Mouse (Mus musculus) T-helper 2 cell (primary cell): ENCODE data around the gene Cga.

Experiments
- in situ Hi-C: fragments of 300-600 bp; cut with MboI, MseI; formaldehyde crosslinking; loops from one replicate; pipeline ENCODE4 v1.15.1; 2025; ENCODE audit warnings: high pct_unique_total_duplicates

The Cga gene

GRCm38 (mm10) chr4:34893479-34893878 is at the start of gene Cga:
Gene Cga (plus strand): TSS chr4:34893779.
- in situ Hi-C loops, result no loop called here

DNA sequence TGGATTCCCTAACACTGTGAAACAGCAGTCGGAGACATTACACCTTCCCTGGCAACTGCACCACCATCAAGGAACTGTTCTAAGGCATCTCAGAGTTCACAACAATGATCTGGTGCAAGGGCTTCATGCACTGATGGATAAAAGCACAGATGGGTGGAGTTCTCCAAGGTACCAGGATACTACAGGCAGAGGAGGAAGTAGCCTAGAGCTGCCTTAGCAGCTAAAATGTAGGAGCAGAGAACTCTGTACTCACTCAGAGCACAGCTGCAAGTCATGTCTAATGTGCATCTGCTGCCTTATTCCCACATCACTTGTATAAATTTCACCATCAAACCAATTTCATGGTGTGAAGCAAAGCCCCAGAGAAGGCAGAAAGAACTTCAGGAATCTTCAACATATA is 49.7 kb upstream of the Cga start:
- in situ Hi-C loops, result no loop called here

DNA sequence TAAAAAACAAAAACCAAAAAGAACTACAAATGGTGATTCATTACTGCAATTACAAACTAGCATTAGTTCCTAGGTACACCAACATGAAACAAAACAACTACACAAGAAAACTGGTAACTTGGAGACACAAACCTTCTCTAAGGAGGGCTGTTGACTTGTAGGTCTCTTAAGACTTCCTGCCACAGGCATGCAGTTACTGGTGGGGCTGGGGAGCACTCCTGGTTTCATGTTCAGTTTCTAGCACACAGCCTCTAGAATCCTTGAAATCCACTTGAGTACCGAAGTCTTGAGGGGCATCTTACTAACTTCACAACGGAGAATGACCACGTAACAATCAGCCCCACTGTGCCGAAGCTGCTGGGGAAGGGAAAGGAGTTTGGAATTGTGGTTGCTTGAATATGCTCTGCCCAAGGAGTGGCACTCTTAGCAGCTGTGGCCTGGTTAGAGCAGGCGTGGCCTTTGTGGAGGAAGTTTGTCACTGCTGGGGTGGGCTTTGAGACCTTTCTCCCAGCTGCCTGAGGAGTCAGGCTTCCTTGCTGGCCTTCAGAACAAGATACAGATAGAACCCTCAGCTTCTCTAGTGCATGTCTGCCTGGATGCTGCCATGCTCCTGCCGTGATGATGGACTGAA is 45.8 kb upstream of the Cga start:
- in situ Hi-C loops, result no loop called here

DNA sequence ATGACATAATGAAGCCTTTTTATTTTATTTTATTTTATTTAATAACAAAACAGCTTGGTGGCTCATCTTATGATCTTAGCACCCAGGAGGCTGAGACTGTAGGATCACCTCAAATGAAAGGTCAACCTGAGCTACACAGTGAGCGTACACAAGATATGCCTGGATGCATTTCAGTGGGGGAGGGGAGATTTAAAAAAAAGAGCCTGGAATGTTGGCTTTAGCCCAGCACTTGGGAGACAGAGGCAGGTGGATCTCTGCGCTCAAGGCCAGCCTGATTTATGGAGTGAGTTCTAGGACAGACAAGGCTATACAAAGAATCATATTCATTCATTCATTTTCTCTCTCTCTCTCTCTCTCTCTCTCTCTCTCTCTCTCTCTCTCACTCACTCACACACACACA is 43.4 kb upstream of the Cga start:
- in situ Hi-C loops, result no loop called here

- in situ Hi-C loops, result no loop called here
These were observed 41.5 kb upstream of the Cga start for GRCm38 (mm10) chr4:34852051-34852450.

GRCm38 (mm10) chr4:34855966-34856365 is 37.6 kb upstream of the Cga start:
- in situ Hi-C loops, result no loop called here

DNA sequence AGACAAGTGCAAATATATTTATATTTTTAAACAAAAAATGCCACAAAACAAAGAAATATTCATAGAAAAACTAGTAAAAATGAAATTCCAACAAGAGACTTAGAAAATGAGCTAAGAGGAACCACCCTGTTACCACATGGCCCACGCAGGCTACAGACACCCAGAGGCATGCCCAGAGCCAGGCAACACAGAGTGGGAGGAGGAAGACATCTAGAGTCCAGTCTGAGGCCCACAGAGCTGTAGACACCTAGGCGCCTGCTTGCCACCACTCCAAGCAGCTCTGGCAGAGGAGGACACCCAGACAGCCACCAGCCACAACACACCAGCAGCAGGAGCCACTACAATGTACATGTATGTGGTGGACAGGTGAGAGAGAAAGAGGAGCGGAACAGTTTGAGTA is 34.7 kb upstream of the Cga start:
- in situ Hi-C loops, result no loop called here

GRCm38 (mm10) chr4:34859416-34859815 is 34.2 kb upstream of the Cga start:
- in situ Hi-C loops, result no loop called here

DNA sequence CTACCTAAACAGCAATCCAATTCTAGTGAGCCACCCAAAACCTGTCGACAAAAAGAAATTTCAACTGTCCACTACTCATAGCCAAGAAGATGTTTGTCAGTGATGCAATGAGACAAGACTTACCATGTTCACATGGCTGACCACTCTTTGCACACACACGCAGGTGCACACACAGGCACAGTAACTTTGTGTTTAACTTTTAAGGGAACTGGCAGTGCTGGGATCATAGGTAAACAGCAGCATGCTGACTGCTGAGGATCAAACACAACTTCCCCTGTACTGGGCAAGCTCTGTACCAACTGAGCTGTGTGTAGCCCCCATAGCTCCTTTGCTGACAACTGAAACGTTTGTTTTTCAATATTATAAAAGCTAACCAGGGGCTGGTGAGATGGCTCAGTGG is 32.1 kb upstream of the Cga start:
- in situ Hi-C loops, result no loop called here

- in situ Hi-C loops, result no loop called here
These were observed 23.8 kb upstream of the Cga start for GRCm38 (mm10) chr4:34869813-34870212.

DNA sequence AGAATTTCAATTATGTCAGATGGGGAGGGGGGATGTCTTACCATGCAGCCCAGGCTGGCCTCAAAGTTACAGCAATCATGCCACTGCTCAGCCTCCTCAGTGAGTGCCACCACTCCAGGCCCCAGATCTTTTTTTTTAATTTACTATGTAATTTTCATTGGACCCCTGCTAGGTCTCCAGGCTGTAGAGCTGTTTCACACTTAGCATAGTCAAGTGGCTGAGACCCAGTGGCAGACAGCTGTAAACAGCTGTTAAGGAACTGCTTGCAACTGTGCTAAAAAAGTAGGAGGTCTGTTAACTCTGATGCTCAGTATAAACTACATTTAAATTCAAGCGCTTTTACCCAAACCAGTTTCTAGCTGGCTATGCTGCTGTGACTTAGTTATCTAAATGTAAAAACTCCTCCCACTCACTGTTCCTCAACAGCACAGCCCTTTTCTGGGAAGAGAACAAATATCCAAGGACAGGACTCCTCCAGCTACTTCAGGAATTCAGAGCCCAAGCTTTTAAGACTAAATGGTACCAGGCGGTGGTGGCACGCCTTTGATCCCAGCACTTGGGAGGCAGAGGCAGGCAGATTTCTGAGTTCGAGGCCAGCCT is 20.6 kb upstream of the Cga start:
- in situ Hi-C loops, result no loop called here

DNA sequence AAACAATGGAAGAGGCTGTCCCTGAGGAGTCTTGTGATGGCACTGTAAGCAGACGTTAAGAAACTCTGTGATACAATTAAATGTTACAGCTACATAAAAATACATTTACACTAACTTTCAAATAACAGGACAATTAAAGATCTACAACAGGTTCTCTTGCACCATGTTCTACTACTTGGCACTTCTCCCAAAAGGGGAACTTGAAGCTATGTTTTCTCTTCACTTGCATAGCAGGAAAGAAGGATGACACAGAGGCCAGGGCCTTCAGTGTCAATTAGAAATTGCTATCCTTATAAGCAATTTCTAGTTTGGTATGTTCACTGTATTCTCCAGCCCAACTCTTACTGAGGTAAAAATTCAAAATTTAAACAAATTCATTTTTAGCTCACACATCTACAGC is 19.3 kb upstream of the Cga start:
- in situ Hi-C loops, result no loop called here

DNA sequence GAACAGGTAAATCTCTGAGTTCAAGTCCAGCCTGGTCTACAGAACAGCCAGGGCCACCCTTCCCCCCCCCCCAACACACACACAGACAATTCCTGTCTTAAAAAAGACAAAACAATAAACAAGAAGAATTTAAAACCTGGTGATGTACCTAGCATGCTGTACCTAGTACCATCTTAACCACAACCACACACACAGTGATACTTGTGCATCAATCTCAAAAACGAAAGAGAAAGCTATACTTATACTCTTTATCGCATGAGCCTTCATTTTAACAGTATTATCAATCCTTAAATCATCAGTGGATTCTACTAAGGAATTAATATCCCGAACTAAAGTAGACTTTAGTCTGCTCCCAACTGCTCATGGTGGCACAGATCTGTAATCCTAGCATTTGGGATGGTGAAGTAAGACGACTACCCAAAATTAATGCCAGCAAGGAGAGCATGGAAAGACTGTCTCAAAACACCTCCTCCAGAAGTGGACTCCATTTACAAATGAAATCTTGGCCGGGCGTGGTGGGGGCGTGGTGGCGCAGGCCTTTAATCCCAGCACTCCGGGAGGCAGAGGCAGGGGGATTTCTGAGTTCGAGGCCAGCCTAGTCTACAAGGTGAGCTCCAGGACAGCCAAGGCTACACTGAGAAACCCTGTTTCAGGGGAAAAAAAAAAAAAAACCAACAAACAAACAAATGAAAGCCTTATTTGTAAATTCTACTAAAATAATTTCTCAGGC is 12.5 kb upstream of the Cga start:
- in situ Hi-C loops, result no loop called here

DNA sequence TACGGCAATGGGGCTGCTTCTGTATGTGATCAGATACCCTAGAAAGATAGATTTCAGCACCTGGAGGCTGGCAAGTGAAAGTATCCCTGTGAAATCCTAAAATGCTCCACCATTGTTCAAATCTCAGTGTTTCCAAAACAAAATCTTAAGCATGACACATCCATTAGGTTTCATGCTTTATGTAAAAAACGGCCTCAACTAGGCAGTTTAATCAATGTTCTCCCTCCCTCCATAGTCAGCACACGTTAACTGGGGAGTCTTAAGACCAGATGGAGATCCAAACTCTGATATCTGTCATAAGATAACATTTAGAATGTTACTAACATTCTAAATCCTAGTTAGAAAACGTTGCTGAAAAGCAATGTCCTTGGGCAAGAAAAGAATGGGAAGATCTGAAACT is 11.7 kb upstream of the Cga start:
- in situ Hi-C loops, result no loop called here

DNA sequence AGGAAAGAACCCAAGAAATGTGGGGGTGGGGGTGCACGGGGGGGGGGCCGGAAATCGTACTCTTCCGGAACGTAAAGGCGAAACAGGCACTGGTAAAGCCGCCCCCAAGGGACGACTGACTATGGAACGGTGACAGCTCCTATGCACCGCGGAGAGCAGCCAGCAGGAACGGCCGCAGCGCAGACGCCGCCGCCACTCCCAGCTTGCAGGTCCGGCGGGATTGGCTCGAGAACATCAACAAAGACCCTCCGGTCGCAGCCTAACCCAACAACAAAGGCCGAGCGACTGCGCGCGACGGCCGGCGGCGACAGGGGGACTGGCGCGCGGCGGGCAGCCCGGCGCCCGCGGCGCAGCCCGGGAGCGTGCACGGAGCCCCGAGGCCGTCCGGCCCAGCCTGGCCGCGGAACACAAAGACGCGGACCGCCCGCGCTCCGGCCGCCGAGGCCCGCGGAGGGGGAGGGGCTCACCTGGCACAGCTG is 11.2 kb upstream of the Cga start:
- in situ Hi-C loops, result no loop called here

- in situ Hi-C loops, result no loop called here
These were observed 10.8 kb upstream of the Cga start, which contains the start of gene Zfp292 for GRCm38 (mm10) chr4:34882818-34883217. Gene Zfp292 (minus strand): TSS chr4:34882960.

DNA sequence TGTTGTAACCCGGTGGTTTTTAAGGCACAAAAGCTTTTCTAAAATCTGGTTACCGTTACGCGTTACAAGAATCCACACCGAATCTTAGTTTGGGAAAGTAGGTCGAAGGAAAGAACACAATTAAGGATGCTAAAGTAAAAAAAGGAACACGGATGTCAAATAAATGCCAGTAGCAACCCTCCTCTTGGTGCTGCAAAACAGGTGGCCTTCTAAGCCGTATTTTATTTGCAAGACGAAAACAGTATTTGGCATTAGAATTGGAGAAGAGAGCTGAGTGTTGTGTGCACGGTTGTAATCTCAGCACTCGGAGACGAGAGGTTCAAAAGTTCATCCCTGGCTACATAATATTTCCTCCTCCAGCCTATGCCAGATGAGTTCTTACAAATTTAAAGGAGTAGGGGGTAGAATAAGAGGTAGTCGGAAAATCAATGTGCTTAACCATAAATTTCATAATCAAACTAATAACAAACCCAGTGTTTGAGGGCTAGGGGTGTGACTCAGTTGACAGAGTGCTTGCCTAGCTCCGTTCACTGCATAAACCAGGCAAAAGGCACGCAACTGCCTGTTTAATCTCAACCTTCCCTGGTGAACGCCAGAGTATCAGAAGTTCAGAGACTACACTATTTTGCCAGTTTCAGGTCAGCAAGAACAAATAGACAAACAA is 10.1 kb upstream of the Cga start:
- in situ Hi-C loops, result no loop called here

GRCm38 (mm10) chr4:34885631-34886351 is 7.8 kb upstream of the Cga start:
- in situ Hi-C loops, result no loop called here

GRCm38 (mm10) chr4:34886490-34887111 is 7.0 kb upstream of the Cga start:
- in situ Hi-C loops, result no loop called here

DNA sequence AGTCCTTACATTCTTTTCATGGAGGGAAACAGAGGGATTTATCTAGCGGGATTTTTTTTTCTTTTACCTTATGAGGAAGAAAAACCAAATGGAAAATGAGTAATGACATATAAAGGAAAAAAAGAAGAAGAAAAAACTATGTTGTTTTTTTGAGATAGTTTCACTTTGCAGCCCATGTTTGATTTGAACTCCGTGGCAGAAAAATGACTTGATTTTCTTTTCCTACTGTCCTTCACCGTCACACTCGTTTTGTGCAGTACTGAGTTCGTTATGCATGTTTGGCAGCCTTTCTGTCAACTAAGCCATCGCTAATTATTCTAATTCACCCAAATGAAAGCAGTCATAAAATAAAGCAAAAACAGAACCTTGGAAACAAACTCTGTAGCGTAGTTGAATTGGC is 6.3 kb upstream of the Cga start:
- in situ Hi-C loops, result no loop called here

GRCm38 (mm10) chr4:34889101-34889811 is 4.3 kb upstream of the Cga start:
- in situ Hi-C loops, result no loop called here
